Mouse (Mus musculus): ENCODE data around the gene Mcm2.

DNA sequence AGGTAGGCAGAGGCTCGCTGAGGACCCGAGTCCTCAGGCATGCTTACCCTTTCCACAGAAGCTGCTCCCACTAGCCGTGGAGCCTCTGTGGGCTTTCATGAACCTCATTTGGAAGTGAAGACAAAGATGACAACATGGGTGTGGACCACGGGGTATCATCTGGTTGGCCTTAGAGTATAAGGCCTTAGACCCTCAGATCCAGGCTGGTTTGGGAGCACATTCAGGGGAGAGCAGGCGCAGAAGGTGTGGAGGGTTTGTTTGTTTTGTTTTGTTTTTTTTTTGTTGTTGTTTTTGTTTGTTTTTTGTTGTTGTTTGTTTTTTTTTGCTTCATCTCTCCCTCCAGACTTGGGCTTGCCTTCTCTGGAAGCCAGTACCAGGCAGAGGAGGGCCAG lies 40.1 kb upstream of the Mcm2 start:
- TF ChIP-seq CTCF (IDR thresholded peaks at IDR 0.05; ENCODE audit: low read depth, low read length): no peak
- TF ChIP-seq GATA1 (IDR thresholded peaks at IDR 0.05; ENCODE audit: borderline replicate concordance, low read length): no peak
- TF ChIP-seq TAL1 (conservative IDR thresholded peaks at IDR 0.05; ENCODE audit: low read depth, low read length): no peak
- TF ChIP-seq POLR2AphosphoS5 (IDR thresholded peaks at IDR 0.05; ENCODE audit: insufficient replicate concordance, low read depth, low read length): no peak
